Mouse (Mus musculus): ENCODE measurements at regions not wholly inside any gene's neighbourhood (a gene's known extent, or its start where the extent isn't known, plus 50 kb on each side); places are given as distances from the start of the nearest gene placed in this dataset.
A peak's percentile ranks its signal among the peaks of the same experiment; 100 is the strongest.

GRCm38 (mm10) chr3:130978986-130979642 lies 131.2 kb upstream of the Lef1 start:
- DNase-seq (ENCODE audit: low read depth, low spot score): no peak

DNA sequence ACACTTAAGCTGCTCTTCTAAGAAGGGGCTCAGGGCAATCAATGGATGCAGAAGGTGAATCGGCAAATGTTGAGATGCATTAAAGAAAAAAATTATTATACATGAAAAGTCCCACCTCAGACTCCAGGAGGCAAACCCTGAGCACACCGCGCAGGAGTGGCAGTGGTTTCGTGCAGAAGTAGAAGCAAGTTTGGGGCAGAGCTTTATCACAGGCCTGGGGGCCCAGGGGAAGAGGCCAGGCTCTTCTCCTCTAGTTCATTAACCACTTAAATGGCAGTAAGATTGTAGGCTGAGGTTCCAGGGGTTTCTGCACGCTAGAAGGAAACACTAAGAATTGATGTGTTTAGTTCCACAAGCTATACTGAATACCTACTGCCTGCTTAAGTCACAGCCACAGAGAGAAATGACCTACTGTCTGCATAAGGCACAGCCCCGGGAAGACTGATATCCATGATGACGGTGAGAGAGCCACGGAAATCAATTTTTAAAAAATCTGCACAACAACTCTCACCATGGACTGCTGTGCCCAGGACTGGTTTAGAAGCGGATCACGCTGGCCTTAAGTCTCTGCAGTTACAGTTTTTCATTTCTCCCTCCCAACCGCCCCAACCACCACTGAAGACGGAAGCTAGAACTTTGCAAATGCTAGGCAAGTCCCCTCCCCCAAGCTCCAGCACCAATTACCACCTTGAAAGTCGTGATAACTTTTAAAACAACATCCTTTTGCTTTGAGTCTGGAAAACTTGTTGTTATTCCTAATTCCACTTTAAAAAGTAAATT lies 132.2 kb upstream of the Lef1 start:
- DNase-seq (ENCODE audit: low read depth, low spot score): no peak

DNA sequence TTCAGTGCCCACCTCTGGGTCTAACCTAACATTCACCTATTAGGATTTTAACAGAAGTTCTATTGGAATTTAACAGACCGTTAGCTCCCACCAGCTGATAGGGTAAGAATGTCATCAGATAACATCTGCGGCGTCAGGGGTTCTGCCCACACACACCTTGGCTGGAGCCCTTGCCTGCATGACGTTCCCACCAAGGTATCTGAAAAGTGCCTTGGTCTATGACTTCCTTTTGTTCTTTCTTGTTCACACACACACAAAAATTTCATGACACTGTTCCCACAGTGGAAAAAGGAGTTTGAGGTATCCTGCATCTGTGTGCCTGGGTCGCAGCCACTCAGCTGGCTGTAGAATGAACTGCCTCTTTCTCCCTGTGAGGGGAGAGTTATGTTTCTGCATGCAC lies 134.1 kb upstream of the Lef1 start:
- DNase-seq (ENCODE audit: low read depth, low spot score): no peak

- DNase-seq (ENCODE audit: low read depth, low spot score): no peak
Measured at GRCm38 (mm10) chr3:130975291-130975690, 135.0 kb upstream of the Lef1 start.

- DNase-seq (ENCODE audit: low read depth, low spot score): no peak
Measured at GRCm38 (mm10) chr3:130972126-130972525, 138.1 kb upstream of the Lef1 start.

DNA sequence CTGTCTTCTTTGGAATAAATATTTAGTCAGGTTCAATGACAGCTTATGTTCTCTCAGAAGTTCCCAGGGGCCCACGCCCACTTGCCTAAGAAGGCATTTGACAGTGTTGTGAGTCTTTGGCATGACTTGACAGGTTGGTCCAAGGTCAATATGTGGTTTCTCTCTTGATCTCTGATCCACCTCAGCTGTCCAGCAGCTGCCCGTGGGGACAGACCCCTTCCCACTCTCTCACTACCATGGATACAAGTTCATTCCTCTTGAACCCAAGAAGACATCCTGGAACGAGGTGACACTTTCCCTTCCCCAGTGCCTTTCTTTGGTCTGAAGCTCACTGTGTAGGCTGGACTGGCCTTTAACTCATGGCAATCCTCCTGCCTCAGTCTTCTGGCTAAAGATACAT lies 145.0 kb upstream of the Lef1 start:
- DNase-seq (ENCODE audit: low read depth, low spot score): no peak

- DNase-seq (ENCODE audit: low read depth, low spot score): no peak
Measured at GRCm38 (mm10) chr3:130964088-130964487, 146.2 kb upstream of the Lef1 start.

DNA sequence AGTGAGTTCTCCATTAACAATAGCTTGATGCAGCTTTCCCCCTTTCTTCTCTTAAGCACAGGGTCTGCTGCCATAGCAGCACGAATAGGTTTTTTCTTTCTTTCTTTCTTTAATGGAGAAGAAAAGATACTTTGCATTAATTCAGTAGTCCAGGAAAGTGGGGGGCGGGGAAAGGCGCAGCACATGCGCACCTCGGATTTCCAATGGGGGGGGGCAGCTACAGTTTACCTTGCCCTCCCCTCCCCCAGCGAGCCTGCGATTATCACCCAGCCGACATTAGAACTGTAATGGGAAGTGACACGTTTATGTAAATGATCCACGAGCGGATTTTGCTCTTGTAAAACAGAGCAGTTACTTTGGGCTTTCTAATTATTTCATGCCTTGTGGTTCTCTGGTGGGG lies 146.6 kb upstream of the Lef1 start:
- no peak for DNase-seq (ENCODE audit: low read depth, low spot score)

DNA sequence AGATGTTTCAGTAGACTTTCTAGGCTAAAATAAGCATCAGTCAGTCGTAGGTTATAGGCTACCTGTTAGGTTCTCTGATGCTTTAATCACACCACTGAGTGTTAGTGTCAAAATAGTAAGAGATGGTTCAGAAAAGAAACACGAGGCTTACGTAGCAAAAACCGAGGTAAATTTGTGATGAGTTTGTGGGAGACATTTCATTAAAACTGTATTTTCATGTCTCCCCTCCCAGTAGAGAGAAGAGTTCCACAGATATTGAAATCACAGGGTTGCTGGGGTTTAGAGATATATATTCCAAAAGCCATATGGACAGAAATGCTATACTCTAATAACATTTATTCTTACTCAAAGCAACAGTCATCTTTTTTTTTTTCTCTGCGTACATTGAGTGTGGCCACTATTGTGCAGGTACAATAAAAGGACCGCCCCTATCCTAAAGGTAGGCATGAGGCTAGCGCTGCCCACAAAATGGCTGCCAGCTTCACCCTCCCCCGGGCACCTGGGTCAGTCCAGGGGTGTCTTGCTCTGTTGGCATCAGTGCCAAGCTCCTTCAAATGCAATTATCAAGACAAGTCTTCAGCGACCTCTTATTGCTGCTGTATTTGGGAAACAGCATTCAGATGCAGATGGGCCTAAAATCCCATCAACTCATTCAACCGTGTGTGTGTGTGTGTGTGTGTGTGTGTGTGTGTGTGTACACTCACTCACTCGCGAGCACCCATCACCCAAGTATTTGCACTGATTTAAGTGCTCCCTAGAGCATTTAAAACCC lies 147.4 kb upstream of the Lef1 start:
- DNase-seq (ENCODE audit: low read depth, low spot score): no peak

DNA sequence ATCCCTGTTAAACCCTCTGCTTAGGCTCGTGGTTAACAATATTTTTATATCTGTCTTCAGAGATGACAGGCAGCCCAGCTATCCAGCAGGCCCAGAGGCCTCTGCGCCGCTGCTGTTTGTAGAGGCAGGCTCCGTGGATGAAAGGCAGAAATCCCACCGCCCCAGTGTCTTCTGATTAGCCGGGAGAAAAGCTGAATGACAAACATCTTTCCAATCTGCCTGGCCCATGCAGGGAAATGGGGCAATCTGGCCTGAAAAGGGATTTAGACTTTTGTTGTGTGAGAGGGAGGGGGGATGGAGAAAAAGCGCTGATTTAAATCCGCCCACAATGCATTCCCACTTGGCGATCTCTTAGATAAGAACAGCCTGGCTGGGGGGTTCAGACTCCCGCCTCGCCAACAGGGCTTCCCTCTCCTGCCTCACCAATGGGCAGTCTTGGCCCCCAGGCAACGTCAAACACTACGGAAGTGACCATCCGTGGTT lies 148.1 kb upstream of the Lef1 start:
- no peak for DNase-seq (ENCODE audit: low read depth, low spot score)

DNA sequence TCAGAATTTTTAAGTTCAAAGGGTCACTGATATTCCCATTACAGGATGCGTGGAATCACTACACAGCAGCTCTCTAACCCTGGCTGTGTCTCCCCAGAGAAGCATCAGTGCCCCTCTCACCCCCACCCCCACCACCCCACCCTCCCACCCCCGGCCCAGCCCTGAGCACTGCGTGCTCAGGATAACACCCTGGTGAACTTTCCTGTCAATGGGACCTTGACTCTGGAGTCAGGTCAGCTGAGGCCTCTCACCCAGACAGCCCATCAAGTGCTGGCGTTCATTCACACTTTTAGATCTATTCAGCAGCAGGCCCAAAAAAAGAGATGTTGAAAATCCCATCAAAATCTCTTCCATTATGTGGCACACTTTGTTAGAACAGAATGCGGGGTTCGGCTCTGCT lies 148.6 kb upstream of the Lef1 start:
- no peak for DNase-seq (ENCODE audit: low read depth, low spot score)

DNA sequence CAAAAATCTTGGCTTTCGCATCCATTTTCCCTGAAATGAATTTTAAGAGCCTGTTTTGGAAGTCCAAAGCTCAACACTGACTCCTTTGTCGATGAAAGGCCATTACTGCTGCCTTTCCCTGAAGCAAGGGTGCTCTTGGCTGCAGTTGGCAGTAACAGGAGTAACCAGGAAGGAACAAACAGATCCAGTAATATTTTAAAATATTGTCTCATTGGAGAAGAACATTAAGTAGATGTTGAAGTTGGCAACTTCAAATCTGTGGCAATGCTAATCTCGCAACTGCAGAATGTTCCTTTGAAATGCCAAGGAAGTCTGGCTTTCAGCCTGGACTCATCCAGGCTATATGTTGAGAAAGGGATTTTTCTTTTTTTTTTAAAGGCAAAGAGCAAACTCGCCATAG lies 154.3 kb upstream of the Lef1 start:
- peak; percentile 41 for DNase-seq (ENCODE audit: low read depth, low spot score)

GRCm38 (mm10) chr3:130951381-130951780 lies 158.9 kb upstream of the Lef1 start:
- DNase-seq (ENCODE audit: low read depth, low spot score): peak; percentile 13

- no peak for DNase-seq (ENCODE audit: low read depth, low spot score)
Measured at GRCm38 (mm10) chr3:130950872-130951271, 159.4 kb upstream of the Lef1 start.

GRCm38 (mm10) chr3:130947880-130948279 lies 162.4 kb upstream of the Lef1 start:
- DNase-seq (ENCODE audit: low read depth, low spot score): no peak

GRCm38 (mm10) chr3:130947277-130947606 lies 163.0 kb upstream of the Lef1 start:
- DNase-seq (ENCODE audit: low read depth, low spot score): no peak

GRCm38 (mm10) chr3:130946576-130947276 lies 163.5 kb upstream of the Lef1 start:
- DNase-seq (ENCODE audit: low read depth, low spot score): no peak

DNA sequence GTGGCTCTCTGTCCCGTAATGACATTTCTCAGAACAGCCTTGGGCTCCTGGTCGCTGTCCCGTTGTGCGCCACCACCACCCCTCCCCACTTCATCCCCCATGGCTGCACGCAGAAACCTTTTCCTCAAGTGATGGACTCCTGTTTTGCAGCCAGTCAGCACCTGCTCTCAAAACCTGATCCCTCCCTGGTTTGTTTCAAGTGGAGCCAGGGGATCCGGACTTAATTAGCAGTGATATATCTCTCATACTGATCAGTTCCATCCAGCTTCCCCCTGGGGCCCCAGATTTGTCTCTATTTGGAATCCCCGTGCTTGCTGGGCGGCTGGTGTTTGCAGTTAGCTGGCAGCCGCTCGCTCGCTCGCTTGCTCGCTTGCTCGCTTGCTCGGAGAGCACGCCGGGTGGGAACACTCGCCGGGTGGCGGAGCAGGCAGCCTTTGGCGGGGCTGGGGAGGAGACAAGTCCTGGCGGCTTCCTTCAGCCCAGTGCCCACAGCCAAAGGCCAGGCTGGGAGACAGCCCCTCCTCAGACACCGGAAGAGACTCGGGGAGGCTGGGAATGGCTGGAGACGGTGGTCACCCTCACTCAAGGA lies 164.3 kb upstream of the Lef1 start:
- peak; percentile 60 for DNase-seq (ENCODE audit: low read depth, low spot score)

DNA sequence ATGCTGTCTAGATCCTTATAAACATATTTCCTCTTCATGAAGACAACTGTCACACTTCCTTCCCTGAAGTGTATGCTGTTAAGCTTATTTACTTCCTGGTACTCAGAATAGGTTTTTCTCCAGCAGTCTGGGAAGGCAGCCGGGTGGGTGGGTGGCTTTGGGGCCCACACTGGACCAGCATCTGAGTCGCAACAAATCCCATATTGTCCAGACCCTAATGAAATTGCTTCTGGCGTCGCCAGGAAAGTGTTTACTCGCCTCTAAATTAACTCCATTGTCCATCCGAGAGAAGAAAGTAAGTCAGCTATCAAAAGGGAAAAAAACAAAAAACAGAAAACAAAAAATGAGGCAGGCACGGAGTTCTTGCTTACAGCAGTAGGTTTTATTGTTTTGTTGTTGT lies 164.9 kb upstream of the Lef1 start:
- DNase-seq (ENCODE audit: low read depth, low spot score): no peak

GRCm38 (mm10) chr3:130944241-130944640 lies 166.0 kb upstream of the Lef1 start:
- no peak for DNase-seq (ENCODE audit: low read depth, low spot score)

GRCm38 (mm10) chr3:130942947-130943630 lies 167.2 kb upstream of the Lef1 start:
- DNase-seq (ENCODE audit: low read depth, low spot score): no peak
